Mouse (Mus musculus) hindbrain, postnatal 0 days (tissue): Measurements from ENCODE around the gene Dnaja1. TPM values are rescaled to one million over a fixed set of nuclear protein-coding genes. Genes with fewer than 3 reads are reported as not detected.

Source experiments
- ATAC-seq: fragments of 200-750 bp; cut with Nextera tagmentation; 2 replicates; pipeline ENCODE4 v1.8.0; 2017; ENCODE audit warnings: mild to moderate bottlenecking, moderate TSS enrichment, moderate library complexity
- DNase-seq: peaks from one replicate; pipeline ENCODE4 v3.0.0-alpha.2; 2015; ENCODE audit warnings: low spot score
- H3K27ac ChIP-seq: fragments of 300-500 bp; sonication (generic); 2 replicates; pipeline ENCODE4 v1.5.1; 2014; ENCODE audit warnings: mild to moderate bottlenecking
- H3K27me3 ChIP-seq: fragments of 300-500 bp; sonication (generic); 2 replicates; pipeline ENCODE4 v1.6.1; 2014; ENCODE audit warnings: low read length, mixed read lengths; ENCODE audit not compliant: insufficient read depth
- H3K36me3 ChIP-seq: fragments of 300-500 bp; sonication (generic); 2 replicates; pipeline ENCODE4 v1.6.1; 2014; ENCODE audit warnings: low read length, mixed read lengths; ENCODE audit not compliant: insufficient read depth
- H3K4me1 ChIP-seq: fragments of 300-500 bp; sonication (generic); 2 replicates; pipeline ENCODE4 v1.6.1; 2014; ENCODE audit warnings: antibody characterized with exemption, low read length, mixed read lengths; ENCODE audit not compliant: insufficient read depth
- H3K4me2 ChIP-seq: fragments of 300-500 bp; sonication (generic); 2 replicates; pipeline ENCODE4 v1.6.1; 2014; ENCODE audit warnings: low read depth, mild to moderate bottlenecking, low read length, moderate library complexity, mixed read lengths
- H3K4me3 ChIP-seq: fragments of 300-500 bp; sonication (generic); 2 replicates; pipeline ENCODE4 v1.5.1; 2014; ENCODE audit warnings: low read length
- H3K9ac ChIP-seq: fragments of 300-500 bp; sonication (generic); replicated peaks from 2 replicates; pipeline ENCODE4 v1.6.1; 2014; ENCODE audit warnings: mild to moderate bottlenecking, low read length, moderate library complexity, mixed read lengths
- H3K9me3 ChIP-seq: fragments of 300-500 bp; sonication (generic); 2 replicates; pipeline ENCODE4 v1.6.1; 2016; ENCODE audit warnings: low read length, mixed read lengths
- CTCF ChIP-seq: IDR thresholded peaks from 2 replicates; pipeline ENCODE4 v1.5.1; 2016; ENCODE audit warnings: antibody characterized with exemption, control low read depth, low read depth
- WGBS: fragments of 180-500 bp; shearing (Covaris S2); extraction: QIAGEN DNeasy Blood & Tissue Kit; methylation state at CpG from one replicate; pipeline ENCODE4 v1.1.7; 2014; 5-methylcytosine and 5-hydroxymethylcytosine counted together
- polyA plus RNA-seq: library from polyadenylated mRNA; unstranded; fragments of >200 nt; fragmentation: Nextera tagmentation; extraction: Ambion mirVana; gene quantifications from 2 replicates; pipeline ENCODE4 v1.2.1, GENCODE M21; 2015
- total RNA-seq: library from RNA; depleted of rRNA; stranded (reverse); fragments of >200 nt; gene quantifications from 2 replicates; pipeline ENCODE4 v1.2.3, GENCODE M21; 2014

Gene Dnaja1
- total and polyA plus RNA-seq, 2 experiments from 2014 or later: 65.3 to 637 TPM

DNA sequence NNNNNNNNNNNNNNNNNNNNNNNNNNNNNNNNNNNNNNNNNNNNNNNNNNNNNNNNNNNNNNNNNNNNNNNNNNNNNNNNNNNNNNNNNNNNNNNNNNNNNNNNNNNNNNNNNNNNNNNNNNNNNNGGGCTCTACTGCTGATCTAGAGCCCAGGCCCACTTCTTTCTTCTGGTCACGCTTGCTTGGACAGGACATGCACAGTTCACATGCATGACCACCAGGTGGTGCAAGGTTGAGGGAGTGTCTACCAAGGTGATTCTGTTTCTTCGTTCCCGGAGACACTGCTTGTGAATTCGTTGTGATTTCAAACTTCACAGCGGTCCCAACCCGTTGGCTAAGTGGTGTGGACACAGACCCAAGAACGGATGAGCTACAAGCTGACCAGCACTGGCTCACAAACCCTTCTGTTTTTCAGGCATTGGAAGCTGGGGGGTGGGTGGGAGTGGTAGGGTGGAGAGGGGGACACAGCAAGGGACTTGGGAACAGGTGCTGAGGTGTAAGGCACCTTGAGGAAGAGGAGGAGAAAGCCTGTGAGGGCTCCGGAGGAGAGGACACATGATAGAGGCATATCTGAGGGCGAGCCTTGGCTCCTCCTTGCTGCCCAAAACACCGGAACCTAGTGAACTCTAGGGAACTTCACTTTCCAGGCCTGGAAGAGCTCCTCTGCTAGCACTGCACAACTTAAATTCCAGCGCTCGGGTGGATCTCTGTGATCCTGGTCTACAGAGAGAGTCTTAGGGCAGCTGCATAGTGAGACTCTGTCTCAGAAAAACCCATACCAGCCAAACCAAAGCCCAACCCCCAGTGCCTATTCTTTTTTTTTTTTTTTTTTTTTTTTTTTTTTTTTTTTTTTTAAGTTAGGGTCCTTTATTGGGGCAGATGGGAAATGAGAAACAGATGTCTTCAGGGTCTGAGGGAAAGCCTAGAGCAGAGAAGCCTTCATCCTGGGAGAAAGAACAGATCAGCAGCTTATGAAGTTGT lies 52.6 kb downstream of the Dnaja1 start:
- H3K9me3 ChIP-seq: no peaks in the 10 kb centered on the region
- H3K4me2 ChIP-seq: peak overlapping the region; percentile 29
- no peak overlapping the region for H3K27ac ChIP-seq
- DNase-seq (peak; percentile 85), ATAC-seq (peak; percentile 61)
- no peaks in the 10 kb centered on the region for H3K36me3 ChIP-seq
- no peak overlapping the region for H3K4me3 ChIP-seq
- no peak overlapping the region for H3K9ac ChIP-seq
- peak; percentile 96 for TF ChIP-seq CTCF
- no peaks in the 10 kb centered on the region for H3K4me1 ChIP-seq
- 26% methylated on average over 12 of the region's 12 CpGs for WGBS
- H3K27me3 ChIP-seq: no peaks in the 10 kb centered on the region

DNA sequence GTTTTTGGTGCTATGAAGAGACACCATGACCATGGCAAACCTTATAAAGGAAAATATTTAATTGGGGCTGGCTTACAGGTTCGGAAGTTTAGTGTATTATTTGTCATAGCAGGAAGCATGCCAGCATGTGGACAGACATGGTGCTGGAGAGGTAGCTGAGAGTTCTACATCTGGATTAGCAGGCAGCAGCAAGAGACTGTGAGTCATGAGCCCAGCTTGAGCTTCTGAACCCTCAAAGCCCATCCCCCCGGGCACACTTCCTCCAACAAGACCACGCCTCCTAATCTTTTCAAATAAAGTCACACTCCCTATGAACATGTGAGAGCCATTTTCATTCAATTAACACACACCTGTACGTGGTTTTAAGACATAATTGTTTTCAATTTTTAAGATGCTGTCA lies 54.5 kb downstream of the Dnaja1 start:
- Histone ChIP-seq H3K4me3 (no peak overlapping the region), H3K36me3 (no peaks in the 10 kb centered on the region), H3K4me1 (no peaks in the 10 kb centered on the region), H3K27me3 (no peaks in the 10 kb centered on the region), H3K9me3 (no peaks in the 10 kb centered on the region), H3K27ac (no peak overlapping the region), H3K9ac (no peak overlapping the region), H3K4me2 (no peak overlapping the region)
- ATAC-seq (no peak), DNase-seq (no peak)
- WGBS: 75% methylated on average over 4 of the region's 4 CpGs
- no peak for TF ChIP-seq CTCF

DNA sequence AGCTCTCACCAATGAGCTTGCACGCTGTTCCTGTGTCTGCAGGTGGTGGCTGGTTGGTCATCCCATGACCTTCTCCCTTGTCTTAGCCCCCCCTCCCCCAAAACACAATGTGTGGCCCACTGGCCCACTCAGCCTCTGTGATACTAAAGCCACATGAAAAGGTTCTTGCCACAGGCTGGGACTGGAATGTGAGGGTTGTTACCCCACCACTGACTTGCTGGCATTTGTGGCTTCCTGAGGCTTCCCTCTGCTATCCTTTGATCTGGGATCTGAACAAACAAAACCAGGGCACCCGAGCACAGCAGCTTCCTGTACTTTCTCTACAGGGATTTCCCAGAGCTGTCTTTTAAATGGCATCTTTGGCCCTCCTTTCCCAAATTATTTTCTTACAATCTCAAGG lies 55.2 kb downstream of the Dnaja1 start:
- no peak overlapping the region for H3K4me2 ChIP-seq
- no peaks in the 10 kb centered on the region for H3K9me3 ChIP-seq
- no peak overlapping the region for H3K9ac ChIP-seq
- ATAC-seq: no peak
- no peaks in the 10 kb centered on the region for H3K27me3 ChIP-seq
- H3K4me3 ChIP-seq: no peak overlapping the region
- no peaks in the 10 kb centered on the region for H3K4me1 ChIP-seq
- no peak for DNase-seq
- no peaks in the 10 kb centered on the region for H3K36me3 ChIP-seq
- 32% methylated on average over 2 of the region's 2 CpGs for WGBS
- no peak overlapping the region for H3K27ac ChIP-seq
- no peak for TF ChIP-seq CTCF

DNA sequence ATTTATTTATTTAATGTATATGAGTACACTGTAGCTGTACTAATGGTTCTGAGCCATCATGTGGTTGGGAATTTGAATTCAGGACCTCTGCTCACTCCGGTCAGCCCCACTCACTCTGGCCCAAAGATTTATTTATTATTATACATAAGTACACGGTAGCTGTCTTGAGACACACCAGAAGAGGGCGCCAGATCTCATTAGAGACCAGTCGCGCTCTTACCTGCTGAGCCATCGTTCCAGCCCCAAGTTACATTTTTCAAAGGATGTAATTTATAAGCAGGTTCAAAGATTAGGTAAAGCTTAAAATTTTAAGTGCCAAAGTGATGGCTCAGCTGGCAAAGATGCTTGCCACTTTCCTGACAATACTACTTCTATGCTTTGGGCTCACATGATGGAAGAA lies 56.7 kb downstream of the Dnaja1 start:
- WGBS: 82% methylated on average over 6 of the region's 6 CpGs
- H3K9ac ChIP-seq: no peak overlapping the region
- TF ChIP-seq CTCF: no peak
- H3K27ac ChIP-seq: no peak overlapping the region
- ATAC-seq (no peak), DNase-seq (no peak)
- no peaks in the 10 kb centered on the region for H3K9me3 ChIP-seq
- no peak overlapping the region for H3K4me2 ChIP-seq
- no peak overlapping the region for H3K4me3 ChIP-seq
- H3K36me3 ChIP-seq: no peaks in the 10 kb centered on the region
- H3K4me1 ChIP-seq: no peaks in the 10 kb centered on the region
- no peaks in the 10 kb centered on the region for H3K27me3 ChIP-seq

DNA sequence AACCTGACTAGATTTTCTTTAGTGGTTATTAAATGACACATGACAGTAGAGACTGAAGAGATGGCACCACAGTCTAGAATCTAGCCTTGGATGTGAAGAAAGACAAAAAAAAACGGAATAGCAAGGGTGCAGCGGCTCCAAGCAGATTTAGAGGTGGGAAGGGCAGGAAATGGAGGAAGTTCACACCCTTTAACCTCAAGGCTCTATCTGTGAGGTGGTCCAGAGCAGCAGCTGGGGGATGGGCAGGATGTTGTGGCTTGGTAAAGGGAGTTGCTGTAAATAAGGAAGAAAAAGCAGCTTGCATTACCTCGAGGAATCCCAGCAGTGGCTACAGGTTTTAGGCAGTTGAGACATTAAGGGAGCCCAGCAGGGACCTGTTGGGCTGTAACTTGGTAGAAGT lies 59.2 kb downstream of the Dnaja1 start:
- WGBS: 34% methylated on average over 3 of the region's 3 CpGs
- no peak for ATAC-seq

DNA sequence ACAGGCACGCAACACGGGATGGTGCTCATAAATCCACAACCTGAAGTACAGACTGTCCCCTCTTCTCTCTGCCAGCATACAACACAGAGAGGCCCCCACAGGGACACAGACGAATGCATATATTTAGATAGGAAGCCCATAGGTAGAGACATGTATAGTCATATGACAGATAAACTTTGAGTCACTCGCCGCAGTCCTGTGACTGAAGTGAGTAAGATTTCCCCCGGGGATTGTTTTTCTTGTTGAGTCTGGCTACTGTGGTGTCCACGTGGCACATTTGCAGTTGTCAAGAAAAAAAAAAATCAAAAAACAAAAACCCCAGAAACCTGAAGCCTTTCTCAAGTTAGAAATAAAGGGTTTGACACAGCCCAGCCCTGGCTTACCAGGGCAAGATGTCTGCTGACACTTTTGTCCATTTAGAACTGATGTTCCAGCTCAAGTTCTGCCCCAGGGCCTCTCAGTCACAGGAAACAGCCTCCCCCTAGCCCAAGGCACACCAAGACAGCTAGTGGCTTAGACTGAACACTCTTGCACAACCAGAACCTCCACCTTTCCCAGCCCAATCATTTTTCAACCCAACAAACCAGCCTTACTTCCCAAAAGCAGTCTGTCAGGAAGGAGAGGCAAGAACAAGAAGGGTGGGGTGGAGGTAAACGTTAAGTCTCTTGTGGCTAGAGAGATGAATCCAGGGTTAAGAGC lies 60.0 kb downstream of the Dnaja1 start:
- no peak for TF ChIP-seq CTCF
- Histone ChIP-seq H3K9me3 (no peaks in the 10 kb centered on the region), H3K4me2 (no peak overlapping the region)

More for the DNA sequence above, 59.2 kb downstream of the Dnaja1 start:
- Histone ChIP-seq H3K4me1 (no peaks in the 10 kb centered on the region), H3K27me3 (no peaks in the 10 kb centered on the region), H3K9me3 (no peaks in the 10 kb centered on the region), H3K4me2 (no peak overlapping the region), H3K27ac (no peak overlapping the region), H3K4me3 (no peak overlapping the region), H3K36me3 (no peaks in the 10 kb centered on the region), H3K9ac (no peak overlapping the region)
- no peak for DNase-seq
- no peak for TF ChIP-seq CTCF

More for the DNA sequence above, 60.0 kb downstream of the Dnaja1 start:
- Histone ChIP-seq H3K27ac (no peak overlapping the region), H3K4me1 (no peaks in the 10 kb centered on the region), H3K4me3 (no peak overlapping the region), H3K27me3 (no peaks in the 10 kb centered on the region), H3K36me3 (no peaks in the 10 kb centered on the region), H3K9ac (no peak overlapping the region)
- ATAC-seq (no peak), DNase-seq (no peak)
- 78% methylated on average over 8 of the region's 8 CpGs for WGBS
